Mouse (Mus musculus) adrenal gland, adult 18-20 months (tissue): ENCODE data around the gene Brf1. TPM values are rescaled to one million over a fixed set of nuclear protein-coding genes. Genes with fewer than 3 reads are reported as not detected.

Experiments
- DNase-seq, 2 experiments: peaks; one replicate each; pipeline ENCODE4 v3.0.0; 2021 to 2022; ENCODE audit warnings: low spot score in 2 of 2
- total RNA-seq, 2 experiments: library from RNA; stranded (reverse); gene quantifications; 1 replicate in 1 of 2; 2 replicates in 1 of 2; pipeline ENCODE4 v1.2.3; 2021

Gene Brf1
- total RNA-seq, 2 experiments from 2014 or later, result 39.1 to 50.4 TPM

- no peak for DNase-seq
These were observed 21.0 kb upstream of the Brf1 start for GRCm38 (mm10) chr12:113021488-113021887.

GRCm38 (mm10) chr12:113018763-113019162, 18.3 kb upstream of the Brf1 start:
- DNase-seq, result no peak

DNA sequence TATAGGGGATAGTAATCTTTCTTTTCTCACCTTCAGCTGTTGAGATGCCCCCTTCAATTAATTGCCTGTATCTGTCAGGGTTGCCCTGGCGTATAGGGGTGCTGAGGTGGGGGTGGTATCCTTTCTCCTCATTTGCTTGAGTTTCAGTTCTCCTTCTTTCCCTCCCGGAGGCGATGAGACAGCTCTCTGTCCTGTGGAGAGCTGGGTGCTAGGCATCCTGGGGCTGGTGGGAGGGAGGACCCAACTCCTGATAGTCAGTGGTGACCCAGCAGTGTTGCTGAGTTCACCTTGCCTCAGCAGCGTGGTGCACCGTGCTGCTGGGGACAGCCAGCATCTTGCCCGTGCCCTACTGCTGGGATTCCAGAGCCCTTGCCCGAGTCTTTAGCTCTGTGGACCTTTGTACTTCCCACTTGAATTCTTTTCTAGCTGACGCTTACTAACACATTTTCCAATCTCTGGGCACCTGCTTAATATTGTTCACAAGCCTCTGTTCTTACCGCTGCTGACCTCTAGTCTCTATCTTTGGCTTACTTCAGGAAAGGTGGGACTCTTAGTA, 17.0 kb upstream of the Brf1 start:
- no peak for DNase-seq

DNA sequence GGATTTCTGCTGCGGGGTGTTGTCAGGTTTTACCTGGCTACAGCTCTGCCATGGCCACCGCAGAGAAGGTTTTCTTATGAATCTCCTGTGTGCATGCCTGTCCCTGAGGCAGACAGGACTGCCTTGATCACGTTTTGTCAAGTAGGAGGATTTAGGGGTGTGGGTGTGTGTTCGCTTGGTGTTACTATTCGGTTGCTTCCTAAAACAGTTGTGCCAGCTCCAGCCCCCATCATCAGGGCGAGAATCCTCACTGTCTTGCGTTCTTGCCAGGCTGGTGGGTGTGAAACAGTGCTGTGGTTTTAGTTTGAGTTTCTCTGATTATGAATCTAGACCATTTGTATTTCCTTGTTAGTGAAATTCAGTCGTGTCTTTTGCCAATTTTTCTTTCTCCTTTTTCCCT, 16.5 kb upstream of the Brf1 start:
- no peak for DNase-seq

DNA sequence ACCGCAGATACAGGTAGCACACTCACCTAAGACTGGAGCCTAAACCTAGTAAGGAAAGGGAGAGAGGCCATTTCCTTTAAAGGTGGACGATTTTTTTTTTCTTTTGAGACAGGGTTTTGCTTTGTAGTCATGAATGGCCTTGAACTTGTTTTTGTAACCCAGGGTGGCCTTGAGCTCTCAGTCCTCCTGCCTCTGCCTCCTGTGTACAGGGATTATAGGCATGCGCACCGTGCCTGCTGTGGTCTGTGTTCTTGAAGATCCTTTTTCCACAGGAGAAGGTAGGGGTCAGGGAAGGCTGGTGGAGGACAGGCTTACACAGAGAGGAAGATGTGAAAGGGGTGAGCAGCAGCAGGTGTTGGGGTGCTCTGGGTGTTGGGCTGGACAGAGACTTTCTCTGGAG, 15.5 kb upstream of the Brf1 start:
- DNase-seq, result no peak

GRCm38 (mm10) chr12:113014561-113015556, 14.4 kb upstream of the Brf1 start:
- DNase-seq, result peak; percentile 53 to 54

- peak; percentile 95 to 98 for DNase-seq
These were observed 13.4 kb upstream of the Brf1 start, which contains the start of gene Pacs2 for GRCm38 (mm10) chr12:113013604-113014558. TSS of gene Pacs2 (plus strand) at chr12:113014508.

DNA sequence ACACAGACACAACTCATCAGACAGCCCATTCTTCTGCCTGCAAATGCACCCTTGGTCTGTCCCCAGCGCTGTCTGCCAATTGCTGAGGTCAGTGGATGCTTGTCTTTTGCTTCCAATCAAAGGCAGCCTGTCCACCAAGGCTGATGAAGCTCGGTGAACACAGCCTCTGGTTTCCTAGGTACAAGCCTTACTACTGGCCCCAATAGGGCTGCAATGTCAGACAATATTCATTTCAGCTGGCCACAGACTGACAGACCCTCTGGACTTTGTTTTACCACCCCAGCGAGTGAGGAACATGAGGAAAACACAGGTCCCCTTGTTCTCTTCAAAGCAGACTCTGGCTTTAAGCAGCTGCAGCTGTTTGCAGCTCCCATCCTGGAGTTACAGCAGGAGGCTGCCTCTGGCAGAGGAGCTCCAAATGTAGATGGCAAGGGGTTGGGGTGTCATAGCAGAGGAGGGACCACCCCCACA, 12.6 kb upstream of the Brf1 start:
- no peak for DNase-seq

DNA sequence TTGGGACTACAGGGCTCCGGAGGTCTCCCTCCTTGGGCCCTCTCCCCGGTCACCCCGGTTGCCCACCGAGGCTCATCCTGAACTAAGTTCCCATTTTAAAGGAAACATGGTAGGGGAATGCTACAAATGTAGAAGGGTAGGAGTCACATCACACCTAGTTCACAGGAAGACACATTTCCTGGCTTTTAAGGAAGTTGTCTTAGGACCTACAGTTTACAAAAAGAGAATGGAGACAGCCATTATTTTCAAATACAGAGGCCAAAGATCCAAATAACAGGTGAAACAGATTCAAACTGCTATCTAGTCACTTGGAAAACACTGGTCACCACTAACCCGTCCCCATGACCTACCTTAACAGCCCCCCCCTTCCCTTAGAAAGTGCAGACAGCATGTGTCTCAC, 11.9 kb upstream of the Brf1 start:
- no peak for DNase-seq

- DNase-seq, result no peak
These were observed 11.3 kb upstream of the Brf1 start for GRCm38 (mm10) chr12:113011702-113012360.

GRCm38 (mm10) chr12:113004993-113005392, 4.5 kb upstream of the Brf1 start:
- DNase-seq, result peak; percentile 56 to 60

DNA sequence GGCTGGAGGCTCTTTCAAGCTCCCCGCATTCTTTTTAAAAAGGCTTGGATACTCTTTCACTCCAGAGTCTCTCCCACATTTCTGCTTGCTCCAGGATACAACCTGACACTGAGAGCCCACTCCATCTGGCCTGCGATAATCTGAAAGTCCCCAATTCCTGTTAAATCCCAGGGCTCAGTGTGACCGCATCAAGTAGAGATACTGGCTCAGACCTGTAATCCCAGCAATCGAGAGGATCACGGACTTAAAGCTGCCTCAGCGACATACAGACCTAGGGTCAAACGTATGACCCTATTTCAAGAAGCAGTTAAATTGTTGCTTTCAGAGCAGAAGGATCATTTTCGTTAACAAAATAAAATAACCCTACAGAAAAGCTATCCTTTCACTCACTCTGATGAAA, 3.5 kb upstream of the Brf1 start:
- DNase-seq, result no peak

GRCm38 (mm10) chr12:113002667-113003066, 2.2 kb upstream of the Brf1 start:
- no peak for DNase-seq

DNA sequence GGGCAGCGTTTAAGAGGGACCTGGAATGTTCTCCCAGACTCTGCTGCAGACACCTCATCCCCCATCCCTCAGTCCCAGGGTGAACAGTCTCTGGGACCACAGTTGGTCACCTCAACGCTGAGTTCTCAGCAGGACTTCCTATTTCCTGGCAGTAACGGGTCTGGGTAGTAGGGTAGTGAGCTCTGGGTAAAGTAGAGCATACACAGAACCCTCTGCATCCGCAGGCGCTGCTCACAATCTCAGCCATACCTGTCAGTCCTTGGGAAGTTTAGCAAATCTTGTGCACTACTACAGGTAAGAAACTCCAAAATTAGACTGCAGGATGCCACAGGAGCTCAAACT, 600 bp upstream of the Brf1 start:
- no peak for DNase-seq

GRCm38 (mm10) chr12:112999569-113000293, 773 bp downstream of the Brf1 start:
- no peak for DNase-seq

DNA sequence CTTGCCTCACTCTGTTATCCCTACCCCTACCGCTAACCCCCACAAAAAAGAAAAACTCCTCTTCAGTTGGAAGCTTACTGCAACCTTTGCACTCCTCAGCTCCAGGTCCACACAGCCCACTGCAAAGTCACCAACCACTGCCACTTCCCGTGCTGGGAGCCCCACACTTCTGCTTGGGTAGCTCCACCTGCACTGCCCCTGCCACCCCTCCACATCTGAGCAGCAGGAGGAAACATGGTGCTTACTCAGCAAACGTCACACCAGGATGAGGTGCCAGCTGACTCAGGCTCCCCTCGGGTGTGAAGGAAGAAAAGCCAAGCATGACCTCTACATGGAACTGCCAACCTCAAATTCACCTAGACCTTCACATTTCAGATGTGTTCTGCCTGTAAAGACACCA, 6.4 kb downstream of the Brf1 start:
- no peak for DNase-seq

GRCm38 (mm10) chr12:112991444-112991843, 9.1 kb downstream of the Brf1 start:
- DNase-seq, result no peak

- no peak for DNase-seq
These were observed 9.6 kb downstream of the Brf1 start for GRCm38 (mm10) chr12:112990706-112991405.

DNA sequence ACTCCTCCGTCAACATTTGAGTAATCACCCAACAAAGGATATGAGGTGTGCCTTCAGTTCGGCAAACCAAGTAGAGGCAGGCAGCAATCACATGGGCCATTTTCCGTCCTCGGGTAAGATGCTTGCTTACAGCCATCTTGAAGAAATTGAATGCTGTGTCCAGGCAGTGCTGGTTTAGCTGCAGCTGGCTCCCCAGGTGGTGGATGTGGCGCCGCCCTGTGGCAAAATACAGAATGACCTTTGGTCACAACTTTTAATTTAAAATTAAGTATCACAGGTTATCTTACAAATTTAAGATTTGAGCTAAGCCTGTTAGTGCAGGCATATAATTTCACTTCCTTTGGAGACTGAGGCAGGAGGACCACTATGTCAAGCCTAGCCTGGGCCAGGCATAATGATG, 12.6 kb downstream of the Brf1 start:
- DNase-seq, result peak; percentile 27 to 45
